In genomic region chr10:38366776-38367175, GRCm38 (mm10) we compare ENCODE assay signal across 21 mouse cellular contexts.
DNase-seq lines count a peak whose midpoint lies in the region; ATAC-seq and TF ChIP-seq lines count a peak whose summit lies in the region.
"Had no signal": no experiment of that assay in that cellular context is flagged by ENCODE, and none has a peak within 500 bp of the region (broad histone marks: within the 10 kb centered on the region; RNA-seq: fewer than 3 reads in every experiment).

No protein-coding gene starts in this region.

- H3K4me2 ChIP-seq in hindbrain, postnatal 0 days (ENCODE audit: low read depth, low read length), result no peak overlapping the region
- H3K4me2 ChIP-seq: heart, embryonic 13.5 days had no signal

- TF ChIP-seq CTCF in gastrocnemius, adult 2 months (IDR thresholded peaks at IDR 0.05), result no peak
- no peak for TF ChIP-seq CTCF in hindbrain, postnatal 0 days (IDR thresholded peaks at IDR 0.05; ENCODE audit: low read depth)

- no peaks in the 10 kb centered on the region for H3K9me3 ChIP-seq in hindbrain, postnatal 0 days (ENCODE audit: low read length)
- H3K9me3 ChIP-seq in hindbrain, embryonic 10.5 days, result no peaks in the 10 kb centered on the region
- H3K9me3 ChIP-seq: heart, embryonic 10.5 days; heart, embryonic 13.5 days had no signal

- intact Hi-C loops in gastrocnemius, adult 2 months (cut with DNase I), result no loop called here

- no peak for ATAC-seq in hindbrain, postnatal 0 days
- ATAC-seq: forebrain, embryonic 14.5 days; forebrain, postnatal 0 days; intestine, postnatal 0 days; Patski had no signal

- H3K4me3 ChIP-seq in gastrocnemius, adult 2 months, result no peak overlapping the region
- H3K4me3 ChIP-seq in hindbrain, postnatal 0 days (ENCODE audit: low read length), result no peak overlapping the region
- no peak overlapping the region for H3K4me3 ChIP-seq in hindbrain, embryonic 10.5 days
- H3K4me3 ChIP-seq: heart, adult 2 months; heart, embryonic 10.5 days; heart, embryonic 13.5 days had no signal

- 85% methylated on average over 2 of the region's 2 CpGs for WGBS in hindbrain, postnatal 0 days
- WGBS in hindbrain, embryonic 10.5 days, result 92% methylated on average over 2 of the region's 2 CpGs

- H3K9ac ChIP-seq in hindbrain, postnatal 0 days (replicated peaks; ENCODE audit: low read length), result no peak overlapping the region
- H3K9ac ChIP-seq: forebrain, postnatal 0 days; heart, embryonic 13.5 days had no signal

- no peaks in the 10 kb centered on the region for H3K27me3 ChIP-seq in hindbrain, postnatal 0 days (ENCODE audit: insufficient read depth, low read length)
- H3K27me3 ChIP-seq in hindbrain, embryonic 10.5 days (ENCODE audit: insufficient read depth, poor library complexity, severe bottlenecking), result no peaks in the 10 kb centered on the region
- H3K27me3 ChIP-seq: heart, embryonic 13.5 days; Patski had no signal

- no peak overlapping the region for H3K27ac ChIP-seq in gastrocnemius, adult 2 months
- H3K27ac ChIP-seq in hindbrain, postnatal 0 days, result no peak overlapping the region
- H3K27ac ChIP-seq in hindbrain, embryonic 10.5 days, result no peak overlapping the region
- H3K27ac ChIP-seq: heart, adult 2 months; heart, embryonic 10.5 days; heart, embryonic 13.5 days had no signal

- no peaks in the 10 kb centered on the region for H3K4me1 ChIP-seq in hindbrain, postnatal 0 days (ENCODE audit: insufficient read depth, low read length)
- H3K4me1 ChIP-seq in hindbrain, embryonic 10.5 days (replicated peaks), result no peaks in the 10 kb centered on the region
- H3K4me1 ChIP-seq: heart, embryonic 10.5 days; heart, embryonic 13.5 days had no signal

- no peaks in the 10 kb centered on the region for H3K36me3 ChIP-seq in hindbrain, postnatal 0 days (ENCODE audit: insufficient read depth, low read length)
- H3K36me3 ChIP-seq in hindbrain, embryonic 10.5 days, result no peaks in the 10 kb centered on the region
- H3K36me3 ChIP-seq: heart, embryonic 10.5 days; heart, embryonic 13.5 days had no signal

- DNase-seq in cerebellum, adult 11-12 months, result peak; percentile 2
- no peak for DNase-seq in cerebellum, adult 11 months
- DNase-seq in gastrocnemius, postnatal 25 days, result peak; percentile 11
- no peak for DNase-seq in gastrocnemius, adult 2 months
- DNase-seq in hindbrain, postnatal 0 days (ENCODE audit: low spot score), result peak; percentile 8
- no peak for DNase-seq in hindbrain, embryonic 10.5 days (ENCODE audit: low spot score)
- DNase-seq in right cerebral cortex, postnatal 10 days (ENCODE audit: low spot score in 2 of 2), result peak; percentile 35 to 52
- no peak for DNase-seq in right cerebral cortex, postnatal 25 days
- DNase-seq: adrenal gland, postnatal 10 days; adrenal gland, postnatal 36 days; cerebellum, postnatal 14 days; forebrain, postnatal 0 days; gastrocnemius, postnatal 36 days; heart, adult 2 months; heart, postnatal 14 days; kidney, adult 2 months had no signal

Comparison
In these comparisons a context has a peak if more than half of its experiments do, and no peak if none do; other contexts are left out.
1. DNase-seq: peak in cerebellum, adult 11-12 months (single experiment), gastrocnemius, postnatal 25 days (single experiment), hindbrain, postnatal 0 days (single experiment) and right cerebral cortex, postnatal 10 days (2 of 2); none in cerebellum, adult 11 months (single experiment), gastrocnemius, adult 2 months (single experiment), hindbrain, embryonic 10.5 days (single experiment) and right cerebral cortex, postnatal 25 days (single experiment).